Mouse (Mus musculus) kidney, adult 2 months (tissue): ENCODE results near the gene Gm9945. TPM values are rescaled to one million over a fixed set of nuclear protein-coding genes. Genes with fewer than 3 reads are reported as not detected.

Experiments
- DNase-seq: peaks from one replicate; pipeline ENCODE4 v3.0.0; 2021
- H3K27ac ChIP-seq: fragments of 200-500 bp; 2 replicates; pipeline ENCODE4 v1.5.1; 2012; ENCODE audit warnings: low read depth, low read length, control low read depth, inconsistent platforms; ENCODE audit not compliant: insufficient read depth
- H3K27me3 ChIP-seq: fragments of 200-500 bp; replicated peaks from 2 replicates; pipeline ENCODE4 v1.6.1; 2012; ENCODE audit warnings: mild to moderate bottlenecking, moderate library complexity, low read length, inconsistent platforms; ENCODE audit not compliant: control insufficient read depth, insufficient read depth
- H3K36me3 ChIP-seq: fragments of 200-500 bp; 2 replicates; pipeline ENCODE4 v1.6.1; 2012; ENCODE audit warnings: mild to moderate bottlenecking, moderate library complexity, low read length, inconsistent platforms; ENCODE audit not compliant: control insufficient read depth, insufficient read depth
- H3K4me1 ChIP-seq: fragments of 200-500 bp; 2 replicates; pipeline ENCODE4 v1.6.1; 2011; ENCODE audit warnings: low read length; ENCODE audit not compliant: control insufficient read depth, insufficient read depth
- H3K4me3 ChIP-seq: fragments of 200-500 bp; 2 replicates; pipeline ENCODE4 v1.5.1; 2011; ENCODE audit warnings: mild to moderate bottlenecking, low read depth, low read length, control low read depth; ENCODE audit not compliant: insufficient read depth
- CTCF ChIP-seq: fragments of 200-500 bp; conservative IDR thresholded peaks from 2 replicates; pipeline ENCODE4 v1.5.1; 2011; ENCODE audit warnings: low read depth, mild to moderate bottlenecking, control low read depth, low read length, moderate library complexity, mixed read lengths; ENCODE audit not compliant: insufficient read depth, insufficient read length
- POLR2A ChIP-seq: fragments of 200-500 bp; IDR thresholded peaks from one replicate; pipeline ENCODE4 v1.6.1; 2011; ENCODE audit warnings: low read depth, low read length, control low read depth
- WGBS: fragments of 180-500 bp; shearing (Covaris S2); methylation state at CpG from one replicate; pipeline ENCODE4 v1.1.7; 2018; 5-methylcytosine and 5-hydroxymethylcytosine counted together
- polyA plus RNA-seq: library from polyadenylated mRNA; depleted of rRNA; stranded (reverse); fragments of >200 nt; gene quantifications from 2 replicates; pipeline ENCODE4 v1.2.3, GENCODE M21; 2012

Gene Gm9945
- polyA plus RNA-seq, 1 experiment = not detected

DNA sequence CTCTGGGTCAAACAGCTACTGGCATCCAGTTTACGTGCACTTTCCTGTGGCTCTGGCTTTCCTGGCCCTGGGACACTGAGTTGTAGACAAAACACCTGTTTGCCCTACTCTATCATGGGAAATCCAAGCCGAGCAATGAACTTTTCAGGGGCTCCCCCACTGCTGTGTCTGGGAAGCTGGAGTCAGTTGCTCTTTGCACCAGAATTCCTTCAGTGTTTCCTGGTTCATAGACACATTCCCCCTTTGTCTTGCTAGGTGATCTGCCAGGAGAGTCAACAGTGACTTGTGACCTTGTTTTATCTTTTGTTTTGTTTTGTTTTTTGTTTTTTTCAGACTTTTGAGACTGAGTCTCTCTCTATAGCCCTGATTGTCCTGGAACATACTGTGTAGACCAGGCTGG, 28.6 kb upstream of the Gm9945 start:
- DNase-seq = no peak
- no peak for TF ChIP-seq POLR2A
- TF ChIP-seq CTCF = no peak
- H3K27ac ChIP-seq = no peak overlapping the region
- H3K27me3 ChIP-seq = no peaks in the 10 kb centered on the region
- H3K36me3 ChIP-seq = no peaks in the 10 kb centered on the region
- H3K4me1 ChIP-seq = peaks cover 4% of the 10 kb centered on the region; the same call in 1 of the 2 replicates
- WGBS = 46% methylated on average over 2 of the region's 2 CpGs
- no peak overlapping the region for H3K4me3 ChIP-seq

DNA sequence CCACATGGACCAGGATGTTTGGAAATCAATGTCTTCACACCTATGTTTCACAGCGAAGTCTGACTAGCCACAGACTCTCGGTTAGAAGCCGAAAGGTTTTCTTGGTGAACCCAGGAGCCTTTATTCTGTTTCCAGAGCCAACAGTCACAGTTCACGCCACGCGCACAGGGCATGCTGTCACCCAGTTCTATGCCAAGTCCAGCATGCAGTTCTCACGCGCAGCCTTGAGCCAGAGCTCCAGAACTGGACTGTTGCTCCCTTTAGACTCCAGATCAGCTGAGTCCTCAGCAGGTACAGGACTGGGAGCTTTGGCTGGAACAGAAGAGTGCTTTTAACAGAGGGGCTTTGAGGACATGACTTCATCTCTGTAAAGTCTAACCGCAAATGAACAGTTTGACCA, 27.6 kb upstream of the Gm9945 start:
- Histone ChIP-seq H3K27ac (no peak overlapping the region), H3K4me3 (no peak overlapping the region), H3K36me3 (no peaks in the 10 kb centered on the region), H3K27me3 (no peaks in the 10 kb centered on the region), H3K4me1 (peaks cover 4% of the 10 kb centered on the region; the same call in 1 of the 2 replicates)
- TF ChIP-seq POLR2A (no peak), CTCF (no peak)
- peak; percentile 65 for DNase-seq
- 81% methylated on average over 9 of the region's 9 CpGs for WGBS

DNA sequence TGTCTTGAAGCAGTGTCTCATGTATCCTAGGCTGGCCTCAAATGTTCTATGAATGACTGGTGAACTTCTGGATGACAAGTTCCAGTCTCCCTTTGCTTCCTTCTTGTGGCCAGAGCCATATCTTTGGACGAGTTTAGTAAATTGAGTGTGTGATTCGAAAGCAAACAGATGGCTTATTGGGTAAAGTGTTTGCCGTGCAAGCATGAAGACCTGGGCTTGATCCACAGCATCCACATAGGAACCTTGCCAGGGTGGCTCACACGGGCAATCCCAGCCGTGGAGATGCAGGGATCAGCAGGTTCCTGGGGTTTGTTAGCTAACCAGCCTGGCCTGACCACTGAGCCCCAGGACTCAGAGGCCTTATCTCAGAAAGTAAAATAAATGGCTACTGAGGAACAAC, 26.9 kb upstream of the Gm9945 start:
- Histone ChIP-seq H3K36me3 (no peaks in the 10 kb centered on the region), H3K27me3 (no peaks in the 10 kb centered on the region), H3K4me3 (no peak overlapping the region), H3K27ac (no peak overlapping the region), H3K4me1 (peaks cover 4% of the 10 kb centered on the region; the same call in 1 of the 2 replicates)
- no peak for DNase-seq
- no peak for TF ChIP-seq CTCF
- no peak for TF ChIP-seq POLR2A
- 88% methylated on average over 5 of the region's 5 CpGs for WGBS

DNA sequence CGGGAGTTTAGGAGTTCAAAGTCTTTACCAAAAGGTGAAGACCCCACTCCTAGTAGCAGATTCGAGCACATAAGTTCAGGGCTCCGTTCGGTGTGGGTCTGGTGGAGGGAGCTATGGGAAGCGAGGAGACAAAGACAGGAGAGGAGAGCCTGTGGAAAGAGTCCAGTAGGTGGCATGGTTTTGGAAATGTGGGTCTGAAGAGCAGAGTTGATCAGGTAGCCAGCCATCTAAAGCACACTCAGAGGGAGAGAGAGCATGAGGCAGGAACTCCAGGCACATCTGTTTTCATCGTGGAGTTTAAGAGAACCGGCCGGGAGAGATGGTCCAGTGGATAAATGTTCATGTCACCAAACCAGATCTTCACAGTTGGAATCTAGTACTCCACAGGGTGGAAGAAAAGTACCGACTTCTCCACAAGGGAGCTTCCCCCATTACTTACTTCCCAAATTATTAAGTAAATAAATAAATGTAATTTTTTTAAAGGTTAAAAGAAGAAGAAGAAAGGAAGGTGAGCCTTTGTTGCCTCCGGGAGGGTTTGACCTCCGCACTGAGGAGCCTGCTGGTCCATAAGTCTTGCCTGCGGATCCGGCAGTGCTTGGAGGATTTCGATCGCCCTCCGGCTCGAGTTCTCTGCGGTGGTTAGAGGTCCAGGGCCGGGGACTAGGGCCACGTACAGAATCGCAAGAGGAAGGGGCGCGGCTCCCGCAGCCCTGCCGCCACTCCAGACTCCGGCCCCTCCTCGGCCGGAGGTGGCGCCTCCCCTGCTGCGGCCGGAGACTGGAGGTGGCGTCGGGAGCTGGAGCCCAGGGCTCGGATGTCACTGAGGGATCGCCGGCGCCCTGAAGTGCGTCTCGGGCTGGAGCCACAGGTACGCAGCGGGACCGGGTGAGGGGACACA, 23.2 kb upstream of the Gm9945 start, which contains the start of the genes Gm10447 and Shroom1:
Gm10447 (minus strand) TSS at position 637 of the 898 bp plus-strand sequence.
Shroom1 (plus strand) TSS at position 732 of the 898 bp plus-strand sequence.
- H3K36me3 ChIP-seq = no peaks in the 10 kb centered on the region
- H3K27me3 ChIP-seq = no peaks in the 10 kb centered on the region
- peak; percentile 69 for DNase-seq
- no peak within 1 kb of the TSS for H3K27ac ChIP-seq
- WGBS = 5% methylated on average over 42 of the region's 42 CpGs
- TF ChIP-seq CTCF = peak; percentile 55
- no peak for TF ChIP-seq POLR2A
- H3K4me1 ChIP-seq = peaks cover 4% of the 10 kb centered on the region; the same call in 1 of the 2 replicates
- peak within 1 kb of the TSS; percentile 64 for H3K4me3 ChIP-seq

DNA sequence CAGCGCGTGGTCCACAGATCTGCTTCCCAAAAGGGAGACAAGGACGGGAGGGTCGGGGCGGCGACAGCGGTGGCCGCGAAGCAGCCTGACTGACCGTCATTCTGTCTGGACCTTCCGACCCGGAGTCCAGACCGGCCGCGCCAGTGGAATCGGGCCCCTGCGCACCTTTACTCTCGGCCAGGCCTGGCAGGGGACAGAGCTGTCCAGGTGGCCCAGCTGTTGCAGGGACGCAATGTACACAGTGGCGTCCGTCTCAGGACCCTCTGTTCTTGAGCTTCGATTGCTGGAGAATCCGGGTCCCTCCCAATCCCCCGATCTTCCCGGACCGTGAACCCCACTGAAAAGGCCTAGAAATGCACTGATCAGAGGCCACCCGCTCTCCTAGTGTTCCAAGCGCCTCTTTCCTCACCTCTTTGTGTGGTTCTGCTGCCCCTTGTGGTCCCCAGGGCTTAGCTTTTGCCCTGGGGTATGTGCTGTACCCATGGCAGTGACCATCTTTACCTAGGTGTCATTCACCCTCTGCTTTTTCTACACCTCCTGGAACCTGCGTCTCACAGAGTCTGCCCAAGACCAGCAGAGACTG, 22.5 kb upstream of the Gm9945 start:
- peak overlapping the region; percentile 64 for H3K4me3 ChIP-seq
- H3K27ac ChIP-seq = no peak overlapping the region
- WGBS = 19% methylated on average over 29 of the region's 29 CpGs
- no peaks in the 10 kb centered on the region for H3K36me3 ChIP-seq
- H3K27me3 ChIP-seq = no peaks in the 10 kb centered on the region
- peaks cover 4% of the 10 kb centered on the region; the same call in 1 of the 2 replicates for H3K4me1 ChIP-seq
- no peak for TF ChIP-seq POLR2A
- TF ChIP-seq CTCF = peak; percentile 37; the same call in 1 of the 2 replicates
- DNase-seq = peak; percentile 21

DNA sequence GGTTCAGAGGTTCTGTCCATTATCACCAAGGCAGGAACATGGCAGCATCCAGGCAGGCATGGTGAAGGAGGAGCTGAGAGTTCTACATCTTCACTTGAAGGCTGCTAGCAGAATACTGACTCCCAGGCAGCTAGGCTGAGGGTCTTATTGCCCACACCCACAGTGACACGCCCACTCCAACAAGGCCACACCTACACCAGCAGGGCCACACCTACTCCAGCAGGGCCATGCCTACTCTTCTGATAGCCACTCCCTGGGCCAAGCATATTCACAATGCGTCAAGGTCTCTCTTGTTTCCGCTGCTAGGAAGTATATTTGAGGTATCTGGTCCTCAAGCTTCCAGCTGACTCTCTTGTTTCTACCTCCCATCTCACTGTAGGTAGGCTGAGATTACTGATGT, 21.0 kb upstream of the Gm9945 start:
- Histone ChIP-seq H3K4me1 (peaks cover 4% of the 10 kb centered on the region; the same call in 1 of the 2 replicates), H3K27ac (no peak overlapping the region), H3K4me3 (no peak overlapping the region), H3K36me3 (no peaks in the 10 kb centered on the region), H3K27me3 (no peaks in the 10 kb centered on the region)
- no peak for DNase-seq
- TF ChIP-seq POLR2A (no peak), CTCF (no peak)
- 71% methylated on average over 3 of the region's 3 CpGs for WGBS

DNA sequence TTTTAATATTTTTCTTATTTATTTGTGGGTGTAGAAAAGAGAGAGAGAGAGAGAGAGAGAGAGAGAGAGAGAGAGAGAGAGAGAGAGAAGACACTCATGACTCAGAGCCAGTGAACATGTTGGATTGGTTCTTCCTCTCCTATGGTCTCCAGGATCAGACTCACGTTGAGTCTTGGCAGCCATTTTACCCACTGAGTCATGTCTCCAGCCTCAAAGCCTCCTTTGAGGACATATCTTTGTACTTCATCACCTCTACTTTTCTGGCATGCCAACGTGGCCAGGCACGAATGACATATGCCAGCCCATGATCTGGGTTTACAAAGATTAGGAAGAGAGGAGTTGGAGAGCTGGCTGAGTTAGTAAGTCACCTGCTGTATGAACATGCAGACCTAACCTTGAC, 19.8 kb upstream of the Gm9945 start:
- Histone ChIP-seq H3K27ac (no peak overlapping the region), H3K4me3 (no peak overlapping the region), H3K27me3 (no peaks in the 10 kb centered on the region), H3K36me3 (no peaks in the 10 kb centered on the region), H3K4me1 (peaks cover 4% of the 10 kb centered on the region; the same call in 1 of the 2 replicates)
- 87% methylated on average over 3 of the region's 3 CpGs for WGBS
- no peak for DNase-seq
- no peak for TF ChIP-seq POLR2A
- TF ChIP-seq CTCF = no peak
